Mouse (Mus musculus) limb, embryonic 14.5 days (tissue): ENCODE data around the gene Snrnp27. TPM values are rescaled to one million over a fixed set of nuclear protein-coding genes. Genes with fewer than 3 reads are reported as not detected.

Experiments used
- ATAC-seq: fragments of 200-750 bp; cut with Nextera tagmentation; 2 replicates; pipeline ENCODE4 v1.8.0; 2017; ENCODE audit warnings: low read depth, moderate number of reproducible peaks, moderate TSS enrichment; ENCODE audit not compliant: low FRiP score
- DNase-seq: peaks from one replicate; pipeline ENCODE4 v3.0.0-alpha.2; 2015; ENCODE audit warnings: low spot score
- H3K27ac ChIP-seq: fragments of 300-500 bp; sonication (generic); replicated peaks from 2 replicates; pipeline ENCODE4 v1.5.1; 2014; ENCODE audit warnings: low read depth, mild to moderate bottlenecking, low read length, moderate library complexity, mixed read lengths
- H3K27me3 ChIP-seq: fragments of 300-500 bp; sonication (generic); 2 replicates; pipeline ENCODE4 v1.6.1; 2014; ENCODE audit warnings: low read length, mixed read lengths; ENCODE audit not compliant: control insufficient read depth, insufficient read depth
- H3K36me3 ChIP-seq: fragments of 300-500 bp; sonication (generic); 2 replicates; pipeline ENCODE4 v1.6.1; 2014; ENCODE audit warnings: mild to moderate bottlenecking, low read length, moderate library complexity, mixed read lengths; ENCODE audit not compliant: control insufficient read depth, insufficient read depth
- H3K4me1 ChIP-seq: fragments of 300-500 bp; sonication (generic); 2 replicates; pipeline ENCODE4 v1.6.1; 2014; ENCODE audit warnings: antibody characterized with exemption, low read length, mixed read lengths; ENCODE audit not compliant: control insufficient read depth, insufficient read depth
- H3K4me2 ChIP-seq: fragments of 300-500 bp; sonication (generic); replicated peaks from 2 replicates; pipeline ENCODE4 v1.6.1; 2014; ENCODE audit warnings: low read depth, mild to moderate bottlenecking, low read length, moderate library complexity; ENCODE audit not compliant: severe bottlenecking
- H3K4me3 ChIP-seq: fragments of 300-500 bp; sonication (generic); replicated peaks from 2 replicates; pipeline ENCODE4 v1.5.1; 2014; ENCODE audit warnings: low read length
- H3K9ac ChIP-seq: fragments of 300-500 bp; sonication (generic); 2 replicates; pipeline ENCODE4 v1.6.1; 2014; ENCODE audit warnings: mild to moderate bottlenecking, low read depth, low read length, moderate library complexity; ENCODE audit not compliant: severe bottlenecking
- H3K9me3 ChIP-seq: fragments of 300-500 bp; sonication (generic); 2 replicates; pipeline ENCODE4 v1.6.1; 2016; ENCODE audit warnings: low read length; ENCODE audit not compliant: control insufficient read depth
- POLR2A ChIP-seq: fragments of 200-500 bp; IDR thresholded peaks from 2 replicates; pipeline ENCODE4 v1.8.0; 2012; ENCODE audit warnings: inconsistent platforms, mild to moderate bottlenecking, moderate library complexity, borderline replicate concordance; ENCODE audit not compliant: insufficient read depth, insufficient read length; ENCODE audit errors: extremely low read depth
- WGBS: fragments of 180-500 bp; shearing (Covaris S2); extraction: QIAGEN DNeasy Blood & Tissue Kit; methylation state at CpG from one replicate; pipeline ENCODE4 v1.1.7; 2014; 5-methylcytosine and 5-hydroxymethylcytosine counted together
- polyA plus RNA-seq, 2 experiments: library from polyadenylated mRNA; depleted of rRNA in 1 of 2; stranded (reverse) in 1 of 2; unstranded in 1 of 2; fragments of >200 nt; fragmentation: Nextera tagmentation in 1 of 2; extraction: Ambion mirVana in 1 of 2; gene quantifications; 2 replicates each; pipeline versions ENCODE4 v1.2.1 to v1.2.3; 2012 to 2014

Gene Snrnp27
- polyA plus RNA-seq, 2 experiments, result 64.8 to 115 TPM

GRCm38 (mm10) chr6:86640161-86640560, 44.2 kb downstream of the Snrnp27 start:
- Histone ChIP-seq H3K27me3 (no peaks in the 10 kb centered on the region), H3K4me1 (no peaks in the 10 kb centered on the region), H3K4me3 (no peak overlapping the region), H3K4me2 (no peak overlapping the region), H3K36me3 (no peaks in the 10 kb centered on the region), H3K9me3 (no peaks in the 10 kb centered on the region), H3K27ac (no peak overlapping the region), H3K9ac (no peak overlapping the region)
- DNase-seq (no peak), ATAC-seq (no peak)
- WGBS, result 78% methylated on average over 3 of the region's 3 CpGs
- TF ChIP-seq POLR2A, result no peak

GRCm38 (mm10) chr6:86639180-86640160, 44.9 kb downstream of the Snrnp27 start:
- ATAC-seq, result no peak

DNA sequence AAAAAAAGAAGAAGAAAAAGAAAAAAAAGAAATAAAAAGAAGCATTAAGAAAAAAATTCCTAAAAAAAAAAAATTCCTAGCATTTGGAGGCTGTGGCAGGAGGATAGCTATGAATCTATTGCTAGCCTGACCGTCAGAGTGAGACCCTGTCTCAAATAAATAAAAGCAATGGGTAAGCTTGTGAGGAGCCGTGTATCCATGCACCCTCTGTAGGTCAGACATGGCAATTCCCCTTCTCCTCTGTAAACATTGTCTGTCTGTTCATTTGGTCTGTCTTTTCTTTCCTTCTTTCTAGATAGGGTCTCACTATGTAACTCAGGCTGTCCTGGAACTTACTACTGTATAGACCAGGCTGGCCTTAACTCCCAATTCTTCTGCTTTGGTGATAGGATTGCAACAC, 45.9 kb downstream of the Snrnp27 start:
- peak; percentile 22 for DNase-seq

More at GRCm38 (mm10) chr6:86639180-86640160, 44.9 kb downstream of the Snrnp27 start:
- no peak overlapping the region for H3K4me3 ChIP-seq
- no peaks in the 10 kb centered on the region for H3K9me3 ChIP-seq
- DNase-seq, result no peak
- H3K36me3 ChIP-seq, result no peaks in the 10 kb centered on the region
- TF ChIP-seq POLR2A, result no peak
- no peak overlapping the region for H3K4me2 ChIP-seq
- H3K9ac ChIP-seq, result no peak overlapping the region
- no peak overlapping the region for H3K27ac ChIP-seq
- no peaks in the 10 kb centered on the region for H3K4me1 ChIP-seq
- WGBS, result 82% methylated on average over 18 of the region's 18 CpGs
- no peaks in the 10 kb centered on the region for H3K27me3 ChIP-seq

DNA sequence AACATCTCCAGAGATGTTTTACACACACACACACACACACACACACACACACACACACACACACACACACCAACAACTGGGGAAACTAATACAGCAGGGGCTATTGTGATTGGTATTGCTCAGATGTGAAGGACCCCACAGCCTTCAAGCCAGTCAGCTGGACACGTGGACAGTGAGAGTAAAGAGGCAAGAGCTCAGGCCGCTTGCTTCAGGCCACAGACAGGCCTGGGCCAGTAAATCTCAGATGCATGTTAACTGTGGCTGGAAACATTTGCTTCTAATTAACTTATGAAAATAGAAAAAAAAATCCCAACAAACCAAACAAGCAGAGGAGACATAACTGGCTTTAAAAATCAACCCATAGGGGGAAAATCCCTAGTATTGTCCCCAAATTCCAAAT, 46.5 kb downstream of the Snrnp27 start:
- Histone ChIP-seq H3K9me3 (no peaks in the 10 kb centered on the region), H3K36me3 (no peaks in the 10 kb centered on the region), H3K27me3 (no peaks in the 10 kb centered on the region), H3K27ac (no peak overlapping the region), H3K9ac (no peak overlapping the region), H3K4me1 (no peaks in the 10 kb centered on the region), H3K4me2 (no peak overlapping the region), H3K4me3 (no peak overlapping the region)
- DNase-seq (no peak), ATAC-seq (no peak)
- 37% methylated on average over 2 of the region's 2 CpGs for WGBS
- no peak for TF ChIP-seq POLR2A

More for the DNA sequence above, 45.9 kb downstream of the Snrnp27 start:
- no peaks in the 10 kb centered on the region for H3K27me3 ChIP-seq
- H3K4me3 ChIP-seq, result no peak overlapping the region
- no peaks in the 10 kb centered on the region for H3K9me3 ChIP-seq
- H3K4me2 ChIP-seq, result no peak overlapping the region
- no peaks in the 10 kb centered on the region for H3K36me3 ChIP-seq
- H3K4me1 ChIP-seq, result no peaks in the 10 kb centered on the region
- TF ChIP-seq POLR2A, result no peak
- 14% methylated on average over 2 of the region's 2 CpGs for WGBS
- H3K27ac ChIP-seq, result no peak overlapping the region
- H3K9ac ChIP-seq, result no peak overlapping the region
- no peak for ATAC-seq

DNA sequence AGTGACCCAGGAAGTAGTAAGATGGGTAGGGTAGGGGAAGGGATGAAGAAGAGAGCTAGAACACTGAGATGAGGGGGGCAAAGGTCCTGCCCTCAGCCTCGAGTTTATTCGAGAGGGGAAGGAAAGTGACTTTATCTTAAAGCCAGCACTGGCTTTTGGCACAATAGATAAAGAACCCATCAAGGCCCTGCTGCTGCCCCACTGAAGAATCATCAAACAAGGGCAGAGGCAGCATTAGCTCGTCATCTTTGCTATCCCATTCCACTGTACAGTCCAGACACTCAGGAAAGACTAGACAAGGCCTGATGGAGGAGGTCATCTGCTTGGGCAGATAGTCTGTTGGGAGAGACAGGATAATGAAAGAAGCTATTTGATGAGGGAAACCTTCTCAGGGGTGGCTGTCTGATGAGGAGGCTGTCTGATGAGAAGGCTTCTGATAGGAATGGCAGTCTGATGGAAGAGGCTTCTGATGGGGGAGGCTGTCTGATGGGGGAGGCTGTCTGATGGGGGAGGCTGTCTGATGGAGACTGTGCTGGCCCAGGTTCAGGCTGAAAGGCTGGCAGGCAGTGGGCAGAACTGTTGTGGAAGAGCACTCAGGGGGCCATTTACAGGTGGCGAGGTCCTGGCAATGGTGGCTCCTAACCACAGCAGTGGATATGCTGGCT, 47.0 kb downstream of the Snrnp27 start:
- DNase-seq (no peak), ATAC-seq (no peak)
- no peak for TF ChIP-seq POLR2A
- H3K4me1 ChIP-seq, result no peaks in the 10 kb centered on the region
- no peak overlapping the region for H3K9ac ChIP-seq
- no peak overlapping the region for H3K4me3 ChIP-seq
- 67% methylated on average over 4 of the region's 4 CpGs for WGBS
- no peak overlapping the region for H3K4me2 ChIP-seq
- no peak overlapping the region for H3K27ac ChIP-seq
- no peaks in the 10 kb centered on the region for H3K36me3 ChIP-seq
- no peaks in the 10 kb centered on the region for H3K9me3 ChIP-seq
- no peaks in the 10 kb centered on the region for H3K27me3 ChIP-seq
